Mouse (Mus musculus) limb, embryonic 14.5 days (tissue): ENCODE measurements around the gene Prss34. TPM values are rescaled to one million over a fixed set of nuclear protein-coding genes. Genes with fewer than 3 reads are reported as not detected.
A peak's percentile ranks its signal among the peaks of the same experiment; 100 is the strongest.

Source experiments
- ATAC-seq: fragments of 200-750 bp; cut with Nextera tagmentation; 2 replicates; pipeline ENCODE4 v1.8.0; 2017; ENCODE audit warnings: low read depth, moderate number of reproducible peaks, moderate TSS enrichment; ENCODE audit not compliant: low FRiP score
- DNase-seq: peaks from one replicate; pipeline ENCODE4 v3.0.0-alpha.2; 2015; ENCODE audit warnings: low spot score
- H3K27ac ChIP-seq: fragments of 300-500 bp; sonication (generic); replicated peaks from 2 replicates; pipeline ENCODE4 v1.5.1; 2014; ENCODE audit warnings: low read depth, mild to moderate bottlenecking, low read length, moderate library complexity, mixed read lengths
- H3K27me3 ChIP-seq: fragments of 300-500 bp; sonication (generic); 2 replicates; pipeline ENCODE4 v1.6.1; 2014; ENCODE audit warnings: low read length, mixed read lengths; ENCODE audit not compliant: control insufficient read depth, insufficient read depth
- H3K36me3 ChIP-seq: fragments of 300-500 bp; sonication (generic); 2 replicates; pipeline ENCODE4 v1.6.1; 2014; ENCODE audit warnings: mild to moderate bottlenecking, low read length, moderate library complexity, mixed read lengths; ENCODE audit not compliant: control insufficient read depth, insufficient read depth
- H3K4me1 ChIP-seq: fragments of 300-500 bp; sonication (generic); 2 replicates; pipeline ENCODE4 v1.6.1; 2014; ENCODE audit warnings: antibody characterized with exemption, low read length, mixed read lengths; ENCODE audit not compliant: control insufficient read depth, insufficient read depth
- H3K4me2 ChIP-seq: fragments of 300-500 bp; sonication (generic); replicated peaks from 2 replicates; pipeline ENCODE4 v1.6.1; 2014; ENCODE audit warnings: low read depth, mild to moderate bottlenecking, low read length, moderate library complexity; ENCODE audit not compliant: severe bottlenecking
- H3K4me3 ChIP-seq: fragments of 300-500 bp; sonication (generic); replicated peaks from 2 replicates; pipeline ENCODE4 v1.5.1; 2014; ENCODE audit warnings: low read length
- H3K9ac ChIP-seq: fragments of 300-500 bp; sonication (generic); 2 replicates; pipeline ENCODE4 v1.6.1; 2014; ENCODE audit warnings: mild to moderate bottlenecking, low read depth, low read length, moderate library complexity; ENCODE audit not compliant: severe bottlenecking
- H3K9me3 ChIP-seq: fragments of 300-500 bp; sonication (generic); 2 replicates; pipeline ENCODE4 v1.6.1; 2016; ENCODE audit warnings: low read length; ENCODE audit not compliant: control insufficient read depth
- POLR2A ChIP-seq: fragments of 200-500 bp; IDR thresholded peaks from 2 replicates; pipeline ENCODE4 v1.8.0; 2012; ENCODE audit warnings: inconsistent platforms, mild to moderate bottlenecking, moderate library complexity, borderline replicate concordance; ENCODE audit not compliant: insufficient read depth, insufficient read length; ENCODE audit errors: extremely low read depth
- WGBS: fragments of 180-500 bp; shearing (Covaris S2); extraction: QIAGEN DNeasy Blood & Tissue Kit; methylation state at CpG from one replicate; pipeline ENCODE4 v1.1.7; 2014; 5-methylcytosine and 5-hydroxymethylcytosine counted together
- polyA plus RNA-seq, 2 experiments: library from polyadenylated mRNA; depleted of rRNA in 1 of 2; stranded (reverse) in 1 of 2; unstranded in 1 of 2; fragments of >200 nt; fragmentation: Nextera tagmentation in 1 of 2; extraction: Ambion mirVana in 1 of 2; gene quantifications; 2 replicates each; pipeline versions ENCODE4 v1.2.1 to v1.2.3; 2012 to 2014

The Prss34 gene
- polyA plus RNA-seq, 2 experiments = 6.0 to 10.6 TPM

- H3K36me3 ChIP-seq = no peaks in the 10 kb centered on the region
- H3K4me3 ChIP-seq = no peak overlapping the region
- H3K4me1 ChIP-seq = no peaks in the 10 kb centered on the region
- no peak overlapping the region for H3K27ac ChIP-seq
- no peaks in the 10 kb centered on the region for H3K27me3 ChIP-seq
- no peak for TF ChIP-seq POLR2A
- H3K4me2 ChIP-seq = no peak overlapping the region
- DNase-seq (peak; percentile 28), ATAC-seq (no peak)
- H3K9me3 ChIP-seq = no peaks in the 10 kb centered on the region
- 40% methylated on average over 11 of the region's 11 CpGs for WGBS
- H3K9ac ChIP-seq = no peak overlapping the region
Observed at GRCm38 (mm10) chr17:25282133-25282532, 16.1 kb upstream of the Prss34 start.

- H3K9ac ChIP-seq = no peak overlapping the region
- no peaks in the 10 kb centered on the region for H3K27me3 ChIP-seq
- H3K4me2 ChIP-seq = no peak overlapping the region
- peak; percentile 56 for DNase-seq
- no peaks in the 10 kb centered on the region for H3K9me3 ChIP-seq
- no peak for ATAC-seq
- 30% methylated on average over 3 of the region's 3 CpGs for WGBS
- no peak overlapping the region for H3K4me3 ChIP-seq
- H3K4me1 ChIP-seq = no peaks in the 10 kb centered on the region
- TF ChIP-seq POLR2A = no peak
- no peaks in the 10 kb centered on the region for H3K36me3 ChIP-seq
- H3K27ac ChIP-seq = no peak overlapping the region
Observed at GRCm38 (mm10) chr17:25285033-25285432, 13.2 kb upstream of the Prss34 start.

- ATAC-seq (no peak), DNase-seq (peak; percentile 28)
- no peak overlapping the region for H3K27ac ChIP-seq
- no peaks in the 10 kb centered on the region for H3K27me3 ChIP-seq
- no peak overlapping the region for H3K9ac ChIP-seq
- no peak overlapping the region for H3K4me3 ChIP-seq
- H3K4me1 ChIP-seq = no peaks in the 10 kb centered on the region
- no peaks in the 10 kb centered on the region for H3K36me3 ChIP-seq
- WGBS = 19% methylated on average over 4 of the region's 4 CpGs
- no peak overlapping the region for H3K4me2 ChIP-seq
- no peak for TF ChIP-seq POLR2A
- H3K9me3 ChIP-seq = no peaks in the 10 kb centered on the region
Observed at GRCm38 (mm10) chr17:25288842-25289241, 9.4 kb upstream of the Prss34 start.

- Histone ChIP-seq H3K4me1 (no peaks in the 10 kb centered on the region), H3K27ac (no peak overlapping the region), H3K4me3 (no peak overlapping the region), H3K9me3 (no peaks in the 10 kb centered on the region), H3K36me3 (no peaks in the 10 kb centered on the region), H3K27me3 (no peaks in the 10 kb centered on the region), H3K4me2 (no peak overlapping the region), H3K9ac (no peak overlapping the region)
- TF ChIP-seq POLR2A = no peak
- 33% methylated on average over 4 of the region's 4 CpGs for WGBS
- ATAC-seq (no peak), DNase-seq (no peak)
Observed at GRCm38 (mm10) chr17:25290411-25290810, 7.8 kb upstream of the Prss34 start.

GRCm38 (mm10) chr17:25293495-25293894, 4.7 kb upstream of the Prss34 start:
- 74% methylated on average over 5 of the region's 5 CpGs for WGBS
- Histone ChIP-seq H3K4me3 (no peak overlapping the region), H3K4me2 (no peak overlapping the region), H3K9ac (no peak overlapping the region), H3K27ac (no peak overlapping the region), H3K4me1 (no peaks in the 10 kb centered on the region), H3K27me3 (no peaks in the 10 kb centered on the region), H3K9me3 (no peaks in the 10 kb centered on the region), H3K36me3 (no peaks in the 10 kb centered on the region)
- ATAC-seq = no peak
- DNase-seq = no peak
- no peak for TF ChIP-seq POLR2A

GRCm38 (mm10) chr17:25294111-25294510, 4.1 kb upstream of the Prss34 start:
- Histone ChIP-seq H3K9ac (no peak overlapping the region), H3K4me3 (no peak overlapping the region), H3K9me3 (no peaks in the 10 kb centered on the region), H3K4me2 (no peak overlapping the region), H3K27ac (no peak overlapping the region), H3K4me1 (no peaks in the 10 kb centered on the region), H3K27me3 (no peaks in the 10 kb centered on the region), H3K36me3 (no peaks in the 10 kb centered on the region)
- ATAC-seq = peak; percentile 71; the same call in 1 of the 2 replicates
- 35% methylated on average over 1 of the region's 1 CpGs for WGBS
- TF ChIP-seq POLR2A = no peak
- DNase-seq = peak; percentile 18
